Comparison of ENCODE assay signal across 10 mouse cellular contexts in genomic region chr19:40267380-40267779, GRCm38 (mm10). TPM values are rescaled to one million over a fixed set of nuclear protein-coding genes. Genes with fewer than 3 reads are reported as not detected.
DNase-seq lines count a peak whose midpoint lies in the region; ATAC-seq and TF ChIP-seq lines count a peak whose summit lies in the region.
"Had no signal": no experiment of that assay in that cellular context is flagged by ENCODE, and none has a peak within 500 bp of the region (broad histone marks: within the 10 kb centered on the region; RNA-seq: fewer than 3 reads in every experiment).

No protein-coding gene starts in this region.

- peak; percentile 53 for DNase-seq in MEL-GATA-1-ER (ENCODE audit: extremely low read depth, low read depth)
- peak; percentile 77 for DNase-seq in lung, adult 2 months
- peak; percentile 37 to 62 for DNase-seq in spleen, adult 2 months (ENCODE audit: low read depth in 1 of 2, low spot score in 2 of 2)
- DNase-seq in left cerebral cortex, adult 18-20 months (ENCODE audit: low spot score in 2 of 2), result no peak
- DNase-seq in gastrocnemius, postnatal 36 days, result no peak
- no peak for DNase-seq in layer of hippocampus, adult 9-11 months
- DNase-seq: forebrain, postnatal 0 days had no signal

- TF ChIP-seq POLR2A in lung, adult 2 months (IDR thresholded peaks at IDR 0.05; ENCODE audit: borderline replicate concordance, extremely low read depth, low read depth, low read length), result no peak
- TF ChIP-seq POLR2A in spleen, adult 2 months (IDR thresholded peaks at IDR 0.05; ENCODE audit: low read depth, low read length), result no peak

- intact Hi-C loops in gastrocnemius, postnatal 36 days (cut with DNase I), result no loop called here

- peaks cover 10 to 28% of the 10 kb centered on the region in 2 experiments for H3K4me1 ChIP-seq in heart, embryonic 14.5 days (ENCODE audit: control insufficient read depth in 2 of 2, insufficient read depth in 2 of 2, low read length in 2 of 2)
- peaks cover 6% of the 10 kb centered on the region for H3K4me1 ChIP-seq in lung, adult 2 months (ENCODE audit: control insufficient read depth, insufficient read depth, low read length)
- peaks cover 21% of the 10 kb centered on the region for H3K4me1 ChIP-seq in spleen, adult 2 months (ENCODE audit: control insufficient read depth, insufficient read depth, insufficient read length)
- peaks cover 7% of the 10 kb centered on the region for H3K4me1 ChIP-seq in kidney, embryonic 16.5 days (ENCODE audit: insufficient read depth, low read length)

- peaks cover 11% of the 10 kb centered on the region; the same call in 1 of the 2 replicates for H3K36me3 ChIP-seq in heart, embryonic 14.5 days (ENCODE audit: control insufficient read depth, insufficient read depth, low read length)
- no peaks in the 10 kb centered on the region for H3K36me3 ChIP-seq in spleen, adult 2 months (ENCODE audit: control insufficient read depth, insufficient read depth, low read length)
- H3K36me3 ChIP-seq in kidney, embryonic 16.5 days (ENCODE audit: insufficient read depth, low read length), result no peaks in the 10 kb centered on the region

- no peak for ATAC-seq in heart, embryonic 14.5 days (ENCODE audit: insufficient number of reproducible peaks, insufficient read depth, low FRiP score, low read depth)
- ATAC-seq in kidney, embryonic 16.5 days (ENCODE audit: low FRiP score, low TSS enrichment), result no peak
- ATAC-seq: forebrain, postnatal 0 days had no signal

- no peak for TF ChIP-seq CTCF in lung, adult 2 months (IDR thresholded peaks at IDR 0.05; ENCODE audit: insufficient read depth, low read length)
- TF ChIP-seq CTCF in spleen, adult 2 months (IDR thresholded peaks at IDR 0.05; ENCODE audit: extremely low read depth, insufficient read depth, insufficient read length, insufficient replicate concordance), result no peak

- no peak overlapping the region for H3K4me2 ChIP-seq in heart, embryonic 14.5 days (ENCODE audit: low read length)
- no peak overlapping the region for H3K4me2 ChIP-seq in kidney, embryonic 16.5 days (replicated peaks; ENCODE audit: low read depth, low read length)

- H3K9ac ChIP-seq in heart, embryonic 14.5 days (ENCODE audit: low read length), result peak overlapping the region; percentile 25; the same call in 1 of the 2 replicates
- H3K9ac ChIP-seq in kidney, embryonic 16.5 days (replicated peaks; ENCODE audit: low read length), result no peak overlapping the region
- H3K9ac ChIP-seq: forebrain, postnatal 0 days had no signal

- H3K27me3 ChIP-seq in heart, embryonic 14.5 days (ENCODE audit: control insufficient read depth, insufficient read depth, low read length), result no peaks in the 10 kb centered on the region
- no peaks in the 10 kb centered on the region for H3K27me3 ChIP-seq in spleen, adult 2 months (ENCODE audit: control insufficient read depth, insufficient read depth, low read length)
- peaks cover 21% of the 10 kb centered on the region; the same call in 1 of the 2 replicates for H3K27me3 ChIP-seq in kidney, embryonic 16.5 days (ENCODE audit: insufficient read depth, low read length)

- no peaks in the 10 kb centered on the region for H3K9me3 ChIP-seq in heart, embryonic 14.5 days (ENCODE audit: control insufficient read depth, low read length)
- no peaks in the 10 kb centered on the region for H3K9me3 ChIP-seq in kidney, embryonic 16.5 days (ENCODE audit: low read length)

- peak overlapping the region in 1 of 2 experiments; percentile 33; a peak in 1 of 4 replicates for H3K27ac ChIP-seq in heart, embryonic 14.5 days (replicated peaks in 1 of 2; ENCODE audit: control insufficient read depth in 1 of 2, insufficient read depth in 1 of 2, low read depth in 2 of 2, low read length in 2 of 2)
- H3K27ac ChIP-seq in spleen, adult 2 months (ENCODE audit: insufficient read depth, low read length), result peak overlapping the region; percentile 70
- no peak overlapping the region for H3K27ac ChIP-seq in kidney, embryonic 16.5 days (ENCODE audit: low read length)
- H3K27ac ChIP-seq: kidney, postnatal 0 days had no signal

- H3K4me3 ChIP-seq in heart, embryonic 14.5 days (ENCODE audit: control insufficient read depth in 1 of 2, insufficient read depth in 1 of 2, low read depth in 1 of 2, low read length in 2 of 2), result no peak overlapping the region
- H3K4me3 ChIP-seq in lung, adult 2 months (replicated peaks; ENCODE audit: extremely low read depth, low read depth, low read length), result no peak overlapping the region
- H3K4me3 ChIP-seq in spleen, adult 2 months (ENCODE audit: extremely low read depth, insufficient read depth, insufficient read length), result no peak overlapping the region
- no peak overlapping the region for H3K4me3 ChIP-seq in kidney, embryonic 16.5 days (ENCODE audit: low read length)

- 91% methylated on average over 1 of the region's 1 CpGs for WGBS in heart, embryonic 14.5 days
- 58% methylated on average over 1 of the region's 1 CpGs for WGBS in lung, adult 2 months
- WGBS in spleen, adult 2 months, result 34% methylated on average over 1 of the region's 1 CpGs
- 93% methylated on average over 1 of the region's 1 CpGs for WGBS in kidney, embryonic 16.5 days

RNA-seq across cellular contexts. Expression of gene Pdlim1, which starts 4.3 kb away (rescaled TPM):
- polyA plus RNA-seq in heart, embryonic 14.5 days (2014; fragmentation: Nextera tagmentation; extraction: Ambion mirVana), result 266 and 278 TPM in 2 replicates
- 119 and 148 TPM in 2 replicates for polyA plus RNA-seq in lung, adult 2 months (2012; rRNA removed)
- polyA plus RNA-seq in spleen, adult 2 months (2012; rRNA removed), result 41.4 and 43.7 TPM in 2 replicates
- 37.9 and 39.5 TPM in 2 replicates for polyA plus RNA-seq in kidney, embryonic 16.5 days (2015; fragmentation: Nextera tagmentation; extraction: Ambion mirVana)
- 10 to 100 TPM; 22.7 to 25.0 TPM for total RNA-seq in left cerebral cortex, adult 18-20 months (2021)
- total RNA-seq in gastrocnemius, postnatal 36 days (2021), result 100 to 1,000 TPM in 1 of 2 experiments, 10 to 100 TPM in 1; 83.7 to 139 TPM

Comparison
In these comparisons a context has a peak if more than half of its experiments do, and no peak if none do; other contexts are left out.
1. DNase-seq: peak in MEL-GATA-1-ER (single experiment), lung, adult 2 months (single experiment) and spleen, adult 2 months (2 of 2); none in left cerebral cortex, adult 18-20 months (0 of 2), gastrocnemius, postnatal 36 days (0 of 2) and layer of hippocampus, adult 9-11 months (single experiment).